Mouse (Mus musculus) lung, postnatal 10 days (tissue): ENCODE data around the gene Zfp629.

Experiments
- DNase-seq: peaks from one replicate; pipeline ENCODE4 v3.0.0; 2021

Zfp629 gene

GRCm38 (mm10) chr7:127614091-127614490 is 1.5 kb downstream of the Zfp629 start:
- no peak for DNase-seq

- no peak for DNase-seq
Observed at GRCm38 (mm10) chr7:127613501-127613900, 2.1 kb downstream of the Zfp629 start.

GRCm38 (mm10) chr7:127611561-127611960 is 4.0 kb downstream of the Zfp629 start:
- no peak for DNase-seq

GRCm38 (mm10) chr7:127611011-127611410 is 4.6 kb downstream of the Zfp629 start:
- no peak for DNase-seq

GRCm38 (mm10) chr7:127607150-127607549 is 8.4 kb downstream of the Zfp629 start:
- DNase-seq = peak; percentile 62

GRCm38 (mm10) chr7:127604256-127604655 is 11.3 kb downstream of the Zfp629 start:
- no peak for DNase-seq

- no peak for DNase-seq
Observed at GRCm38 (mm10) chr7:127602903-127603302, 12.7 kb downstream of the Zfp629 start.

- no peak for DNase-seq
Observed at GRCm38 (mm10) chr7:127601735-127602134, 13.9 kb downstream of the Zfp629 start.

GRCm38 (mm10) chr7:127600612-127601011 is 15.0 kb downstream of the Zfp629 start:
- no peak for DNase-seq

GRCm38 (mm10) chr7:127596747-127597146 is 18.9 kb downstream of the Zfp629 start:
- no peak for DNase-seq

- DNase-seq = no peak
Observed at GRCm38 (mm10) chr7:127592575-127592974, 23.0 kb downstream of the Zfp629 start.

- no peak for DNase-seq
Observed at GRCm38 (mm10) chr7:127591108-127591507, 24.5 kb downstream of the Zfp629 start.

GRCm38 (mm10) chr7:127589637-127590036 is 26.0 kb downstream of the Zfp629 start:
- no peak for DNase-seq

- DNase-seq = peak; percentile 43
Observed at GRCm38 (mm10) chr7:127588901-127589300, 26.7 kb downstream of the Zfp629 start.

GRCm38 (mm10) chr7:127588011-127588871 is 27.4 kb downstream of the Zfp629 start, which contains the start of the genes Ccdc189 and Rnf40:
TSS of gene Ccdc189 (minus strand) at chr7:127588595.
TSS of gene Rnf40 (plus strand) at chr7:127588767.
- peak; percentile 98 for DNase-seq

- DNase-seq = no peak
Observed at GRCm38 (mm10) chr7:127587196-127587595, 28.4 kb downstream of the Zfp629 start.

- DNase-seq = no peak
Observed at GRCm38 (mm10) chr7:127586149-127586548, 29.4 kb downstream of the Zfp629 start.

- peak; percentile 34 for DNase-seq
Observed at GRCm38 (mm10) chr7:127585031-127585430, 30.6 kb downstream of the Zfp629 start.

GRCm38 (mm10) chr7:127583260-127583659 is 32.3 kb downstream of the Zfp629 start:
- DNase-seq = no peak

GRCm38 (mm10) chr7:127574115-127574514 is 41.5 kb downstream of the Zfp629 start:
- no peak for DNase-seq

GRCm38 (mm10) chr7:127573503-127574008 is 42.0 kb downstream of the Zfp629 start:
- DNase-seq = no peak

- DNase-seq = peak; percentile 97
Observed at GRCm38 (mm10) chr7:127572895-127573471, 42.6 kb downstream of the Zfp629 start, which contains the start of gene Phkg2. TSS of gene Phkg2 (plus strand) at chr7:127573340.

- DNase-seq = peak; percentile 51
Observed at GRCm38 (mm10) chr7:127564381-127565150, 51.0 kb downstream of the Zfp629 start.
